In the genomic region with DNA sequence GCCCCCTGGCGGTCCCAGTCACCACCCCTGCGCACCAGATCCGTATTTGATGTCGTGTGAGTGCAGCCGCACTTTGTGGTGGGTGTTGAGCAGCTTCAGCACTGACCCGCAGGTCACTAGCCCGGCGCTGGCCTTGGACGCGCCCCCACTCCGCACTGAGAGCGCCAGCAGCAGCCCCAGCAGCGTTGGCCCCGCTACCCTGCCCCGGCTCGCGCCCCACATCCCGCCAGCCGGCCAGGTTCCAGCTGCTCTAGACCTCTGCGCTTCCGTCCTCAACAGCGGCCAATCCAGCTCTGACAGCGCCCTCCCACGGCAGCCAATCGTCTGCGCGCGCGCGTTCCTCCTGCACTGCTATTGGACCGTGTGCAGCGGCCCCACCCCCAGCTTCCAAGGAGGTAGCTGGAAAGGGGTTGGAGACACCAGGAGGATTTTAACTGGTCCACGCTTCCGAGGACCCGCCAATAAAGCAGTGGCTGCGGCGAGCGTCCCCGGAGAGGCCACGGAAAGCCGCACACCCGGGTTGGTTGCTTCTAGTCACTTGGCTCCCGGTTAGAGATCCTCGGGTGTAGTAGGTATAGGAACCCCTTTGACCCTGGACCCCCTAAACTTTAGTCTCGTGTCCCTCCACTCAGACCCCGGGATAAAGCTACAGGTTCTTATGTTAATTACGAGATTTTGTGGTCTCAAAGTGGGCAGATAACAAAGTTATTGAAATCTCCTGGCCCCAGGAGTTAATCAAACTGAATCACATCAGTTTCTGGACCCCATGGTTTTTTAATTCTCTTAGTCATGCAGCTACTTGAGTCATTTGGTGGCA, we compare ENCODE assay signal across 8 mouse cellular contexts. TPM values are rescaled to one million over a fixed set of nuclear protein-coding genes. Genes with fewer than 3 reads are reported as not detected.
DNase-seq lines count a peak whose midpoint lies in the region; ATAC-seq and TF ChIP-seq lines count a peak whose summit lies in the region.

Gene Sdf2l1 (minus strand): TSS at position 295 of the 817 bp plus-strand sequence.

- no peaks in the 10 kb centered on the region for H3K27me3 ChIP-seq in forebrain, embryonic 16.5 days (replicated peaks; ENCODE audit: control insufficient read depth, insufficient read depth, low read length)
- no peaks in the 10 kb centered on the region for H3K27me3 ChIP-seq in lung, embryonic 14.5 days (ENCODE audit: insufficient read depth, low read length)
- no peaks in the 10 kb centered on the region for H3K27me3 ChIP-seq in thymus, adult 2 months (ENCODE audit: control insufficient read depth, insufficient read depth, low read length)

- H3K27ac ChIP-seq in ES-E14 (ENCODE audit: insufficient read depth, low read depth, low read length, poor library complexity, severe bottlenecking), result no peak within 1 kb of the TSS
- peak within 1 kb of the TSS; percentile 75 for H3K27ac ChIP-seq in forebrain, embryonic 16.5 days (ENCODE audit: low read length)
- H3K27ac ChIP-seq in layer of hippocampus, adult 2 months, result peak within 1 kb of the TSS; percentile 87
- H3K27ac ChIP-seq in lung, embryonic 14.5 days (ENCODE audit: low read depth), result peak within 1 kb of the TSS; percentile 54
- no peak within 1 kb of the TSS; the same call in 1 of the 2 replicates for H3K27ac ChIP-seq in olfactory bulb, adult 2 months (ENCODE audit: insufficient read depth, low read depth, low read length)
- no peak within 1 kb of the TSS for H3K27ac ChIP-seq in thymus, adult 2 months (ENCODE audit: control insufficient read depth, insufficient read depth, low read length)

- peaks cover 4% of the 10 kb centered on the region; the same call in 1 of the 2 replicates for H3K36me3 ChIP-seq in ES-E14 (ENCODE audit: control insufficient read depth, insufficient read depth, low read length, poor library complexity, severe bottlenecking)
- no peaks in the 10 kb centered on the region for H3K36me3 ChIP-seq in forebrain, embryonic 16.5 days (ENCODE audit: control insufficient read depth, insufficient read depth)
- no peaks in the 10 kb centered on the region for H3K36me3 ChIP-seq in lung, embryonic 14.5 days (ENCODE audit: insufficient read depth)
- no peaks in the 10 kb centered on the region for H3K36me3 ChIP-seq in thymus, adult 2 months (ENCODE audit: control insufficient read depth, insufficient read depth, low read length)

- DNase-seq in ES-E14 (ENCODE audit: low read depth, low spot score), result peak; percentile 96
- DNase-seq in cerebellum, adult 11-12 months, result peak; percentile 97
- peak; percentile 93 to 94 for DNase-seq in heart, postnatal 36 days
- DNase-seq in layer of hippocampus, adult 2 months (ENCODE audit: low spot score in 2 of 2), result peak; percentile 97 to 98
- DNase-seq in lung, embryonic 14.5 days, result peak; percentile 99
- DNase-seq in thymus, adult 2 months, result peak; percentile 96

- TF ChIP-seq POLR2A in olfactory bulb, adult 2 months (IDR thresholded peaks at IDR 0.05; ENCODE audit: insufficient read depth, low read depth, low read length), result peak; percentile 71
- TF ChIP-seq POLR2A in thymus, adult 2 months (IDR thresholded peaks at IDR 0.05; ENCODE audit: control insufficient read depth, extremely low read depth, insufficient read depth, low read length, poor library complexity), result peak; percentile 69; the same call in 1 of the 2 replicates

- ATAC-seq in forebrain, embryonic 16.5 days, result peak; percentile 99
- peak; percentile 98 for ATAC-seq in lung, embryonic 14.5 days (ENCODE audit: insufficient read depth)

- H3K4me3 ChIP-seq in ES-E14 (ENCODE audit: insufficient read depth in 1 of 2, low read depth in 1 of 2, low read length in 2 of 2, poor library complexity in 1 of 2, severe bottlenecking in 1 of 2), result peak within 1 kb of the TSS; percentile 88 to 93
- peak within 1 kb of the TSS; percentile 83 for H3K4me3 ChIP-seq in forebrain, embryonic 16.5 days (replicated peaks; ENCODE audit: low read length)
- peak within 1 kb of the TSS; percentile 97 for H3K4me3 ChIP-seq in layer of hippocampus, adult 2 months
- peak within 1 kb of the TSS; percentile 78 for H3K4me3 ChIP-seq in lung, embryonic 14.5 days (ENCODE audit: low read depth, low read length)
- peak within 1 kb of the TSS; percentile 61 for H3K4me3 ChIP-seq in olfactory bulb, adult 2 months (ENCODE audit: insufficient read depth, low read depth, low read length)
- H3K4me3 ChIP-seq in thymus, adult 2 months (ENCODE audit: control insufficient read depth, insufficient read depth, low read length), result peak within 1 kb of the TSS; percentile 65

- WGBS in forebrain, embryonic 16.5 days, result under 1% methylated on average over 47 of the region's 47 CpGs
- WGBS in lung, embryonic 14.5 days, result under 1% methylated on average over 47 of the region's 47 CpGs
- WGBS in olfactory bulb, adult 2 months, result under 1% methylated on average over 47 of the region's 47 CpGs
- under 1% methylated on average over 47 of the region's 47 CpGs for WGBS in thymus, adult 2 months

- no peaks in the 10 kb centered on the region for H3K4me1 ChIP-seq in ES-E14 (ENCODE audit: control insufficient read depth in 2 of 2, insufficient read depth in 2 of 2, low read length in 2 of 2, poor library complexity in 1 of 2)
- H3K4me1 ChIP-seq in forebrain, embryonic 16.5 days (replicated peaks; ENCODE audit: control insufficient read depth, insufficient read depth, low read length), result peaks cover 13% of the 10 kb centered on the region
- H3K4me1 ChIP-seq in lung, embryonic 14.5 days (ENCODE audit: insufficient read depth), result 0 out of 2 replicates have a peak, but pooled peaks cover 2% of the 10 kb centered on the region
- peaks cover 8% of the 10 kb centered on the region for H3K4me1 ChIP-seq in olfactory bulb, adult 2 months (ENCODE audit: control insufficient read depth, insufficient read depth, low read length)
- peaks cover 7% of the 10 kb centered on the region; the same call in 1 of the 2 replicates for H3K4me1 ChIP-seq in thymus, adult 2 months (replicated peaks; ENCODE audit: control insufficient read depth, insufficient read depth, low read length)

- H3K9ac ChIP-seq in ES-E14 (ENCODE audit: insufficient read depth, low read depth, low read length, poor library complexity, severe bottlenecking), result peak within 1 kb of the TSS; percentile 81
- peak within 1 kb of the TSS; percentile 77 for H3K9ac ChIP-seq in forebrain, embryonic 16.5 days (replicated peaks; ENCODE audit: low read depth, low read length)
- peak within 1 kb of the TSS; percentile 81 for H3K9ac ChIP-seq in lung, embryonic 14.5 days

- no peaks in the 10 kb centered on the region for H3K9me3 ChIP-seq in ES-E14 (ENCODE audit: control insufficient read depth, insufficient read depth, low read depth, low read length)
- H3K9me3 ChIP-seq in forebrain, embryonic 16.5 days (ENCODE audit: control insufficient read depth, low read length), result no peaks in the 10 kb centered on the region
- H3K9me3 ChIP-seq in lung, embryonic 14.5 days (ENCODE audit: low read depth, low read length), result no peaks in the 10 kb centered on the region

- H3K4me2 ChIP-seq in forebrain, embryonic 16.5 days (ENCODE audit: low read length), result peak within 1 kb of the TSS; percentile 99
- H3K4me2 ChIP-seq in lung, embryonic 14.5 days, result peak within 1 kb of the TSS; percentile 89

- in situ Hi-C loops in ES-E14 (cut with MboI; ENCODE audit: low sequenced_read_pairs in 2 of 2, unreplicated experiment in 2 of 2), result loop anchor here in 1 of 2 experiments (10.0 kb wide), 1 partner anchor 153 kb away; no protein-coding TSS in a partner anchor

- intact Hi-C loops in heart, postnatal 36 days (cut with DNase I), result loop anchor here (5.0 kb wide), 2 partner anchors 75 to 145 kb away; partner anchors contain the start of genes Rimbp3 and Tmem191c

- TF ChIP-seq CTCF in layer of hippocampus, adult 2 months (conservative IDR thresholded peaks at IDR 0.05), result peak; percentile 65
- TF ChIP-seq CTCF in lung, embryonic 14.5 days (IDR thresholded peaks at IDR 0.05; ENCODE audit: low read depth), result peak; percentile 77; the same call in 1 of the 2 replicates
- peak; percentile 40; the same call in 1 of the 2 replicates for TF ChIP-seq CTCF in olfactory bulb, adult 2 months (IDR thresholded peaks at IDR 0.05; ENCODE audit: insufficient read depth, low read depth, low read length)
- TF ChIP-seq CTCF in thymus, adult 2 months (IDR thresholded peaks at IDR 0.05; ENCODE audit: borderline replicate concordance, control insufficient read depth, extremely low read depth, insufficient read depth, low read length, poor library complexity), result peak; percentile 89

TF ChIP-seq in ES-E14, 5 proteins besides CTCF, POLR2A, EP300 and RAD21:
- TF ChIP-seq CHD2 (IDR thresholded peaks at IDR 0.05; ENCODE audit: low read depth, low read length) (0 out of 2 replicates have a peak, but pooled peaks have one; percentile 51), MAFK (IDR thresholded peaks at IDR 0.05; ENCODE audit: insufficient read depth, low read depth, low read length) (no peak), ZC3H11A (IDR thresholded peaks at IDR 0.05; ENCODE audit: borderline replicate concordance, low read depth, low read length) (no peak), ZNF384 (IDR thresholded peaks at IDR 0.05; ENCODE audit: low read depth, low read length) (no peak), HCFC1 (IDR thresholded peaks at IDR 0.05; ENCODE audit: borderline replicate concordance, insufficient read depth, low read length) (peak; percentile 36; the same call in 1 of the 2 replicates)

RNA-seq across cellular contexts. Expression of gene Sdf2l1, which starts in this region (rescaled TPM):
- 112 and 168 TPM in 2 replicates for total RNA-seq in ES-E14 (2012; rRNA removed)
- 36.8 and 40.3 TPM in 2 replicates for polyA plus RNA-seq in forebrain, embryonic 16.5 days (2015; fragmentation: Nextera tagmentation; extraction: Ambion mirVana)
- total RNA-seq in heart, postnatal 36 days (2021), result 10 to 100 TPM; 11.5 to 17.7 TPM
- total RNA-seq in layer of hippocampus, adult 2 months (2021), result 10 to 100 TPM; 21.6 to 26.4 TPM
- polyA plus RNA-seq in lung, embryonic 14.5 days (2014; fragmentation: Nextera tagmentation; extraction: Ambion mirVana), result 66.0 and 70.0 TPM in 2 replicates
- not detected in 2 replicates for polyA plus RNA-seq in olfactory bulb, adult 2 months (2012; ENCODE audit: insufficient read depth, insufficient read length, low replicate concordance, missing spikeins)
- 60.3 and 69.8 TPM in 2 replicates for polyA plus RNA-seq in thymus, adult 2 months (2012; rRNA removed)

Comparison
In these comparisons a context has a peak if more than half of its experiments do, and no peak if none do; other contexts are left out.
1. RNA of gene Sdf2l1 (polyA plus RNA-seq): 66.0 to 70.0 TPM in lung, embryonic 14.5 days, 60.3 to 69.8 TPM in thymus, adult 2 months and 36.8 to 40.3 TPM in forebrain, embryonic 16.5 days; not detected in olfactory bulb, adult 2 months; every median in the first group is over 10 times any median in the second.
2. H3K27ac ChIP-seq: peak in forebrain, embryonic 16.5 days (single experiment), layer of hippocampus, adult 2 months (single experiment) and lung, embryonic 14.5 days (single experiment); none in ES-E14 (single experiment), olfactory bulb, adult 2 months (single experiment) and thymus, adult 2 months (single experiment).
3. Peak in every context shown above with its lines, with median percentiles within 50 percentile points of each other: DNase-seq, H3K4me3 ChIP-seq, H3K9ac ChIP-seq and CTCF ChIP-seq.